Mouse (Mus musculus) cerebellum, postnatal 36 days (tissue): ENCODE data around the gene Rnf126.

Experiments used
- DNase-seq, 2 experiments: peaks; one replicate each; pipeline ENCODE4 v3.0.0; 2021 to 2022; ENCODE audit warnings: mixed read lengths in 2 of 2

Gene Rnf126

DNA sequence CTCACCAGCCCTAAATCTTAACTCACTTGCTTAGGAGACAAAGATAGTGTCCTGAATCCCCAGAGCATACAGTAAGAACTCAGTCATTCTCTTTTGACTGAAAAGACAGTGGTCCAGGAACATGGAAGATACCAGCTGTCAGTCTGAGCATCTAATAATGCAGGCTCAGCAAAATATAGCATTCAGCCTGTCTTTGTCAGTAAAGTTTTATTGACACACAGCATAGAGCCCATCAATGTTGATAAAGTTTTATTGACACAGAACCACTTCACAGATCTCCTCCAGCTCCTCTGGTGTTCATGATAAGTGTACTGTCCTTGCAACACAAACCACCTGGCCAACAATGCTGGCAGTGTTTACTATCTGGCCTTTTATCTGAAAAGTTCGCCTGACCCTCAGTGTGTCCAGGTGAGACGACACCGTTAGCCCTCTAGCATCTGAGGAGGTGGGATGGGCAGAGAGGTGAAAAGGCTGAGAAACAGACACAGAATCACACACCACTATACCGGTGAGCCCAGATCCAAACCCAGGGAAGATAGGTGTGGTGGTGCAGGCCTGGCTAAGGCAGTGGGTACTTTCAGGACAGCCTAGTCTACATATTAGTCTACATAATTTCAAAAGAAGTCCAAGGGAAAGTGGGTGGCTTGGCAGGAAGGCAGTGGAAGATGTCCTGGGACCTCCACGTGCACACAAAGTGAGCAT is 25.7 kb upstream of the Rnf126 start:
- DNase-seq: no peak

DNA sequence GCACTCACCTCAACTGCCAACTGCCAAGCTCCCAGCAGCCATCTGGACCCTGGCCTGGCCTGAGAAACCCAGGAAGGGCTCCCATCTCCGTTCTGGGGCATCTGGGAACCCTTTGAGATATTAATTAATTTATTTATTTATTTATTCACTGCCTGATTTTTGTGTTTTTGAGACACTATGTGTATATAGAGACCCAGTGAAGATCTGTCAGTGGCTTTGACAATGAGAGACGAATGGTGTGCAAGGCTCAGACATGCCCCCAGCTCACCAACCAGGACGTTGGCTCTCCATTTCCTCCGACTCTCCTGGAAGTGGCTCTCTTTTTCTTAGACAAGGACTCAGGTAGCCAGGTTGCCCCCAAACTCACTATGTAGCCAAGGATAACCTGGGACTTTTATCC is 24.1 kb upstream of the Rnf126 start, which contains the start of gene Prss57:
Gene Prss57, minus strand, starts transcription at position 101 of the 400 bp plus-strand sequence.
- no peak for DNase-seq

DNA sequence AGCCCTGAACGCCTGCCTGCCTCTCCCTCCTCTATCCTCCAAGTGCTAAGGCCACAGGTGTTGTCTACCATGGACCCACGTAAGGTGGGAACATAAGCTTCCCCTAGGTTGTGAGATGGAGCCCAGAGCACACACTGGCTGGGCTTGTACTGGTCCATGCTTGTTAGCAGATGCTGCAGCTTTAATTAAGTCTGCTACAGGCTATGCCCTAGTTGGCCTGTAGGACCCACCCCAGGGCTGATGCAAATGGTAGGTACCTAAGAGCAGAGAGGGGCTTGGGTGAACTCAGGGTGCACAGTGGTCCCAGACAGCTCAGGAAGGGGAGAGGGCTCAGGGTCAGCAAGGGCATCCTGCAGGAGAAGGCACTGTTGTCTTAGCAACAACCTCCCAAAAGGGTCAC is 22.8 kb upstream of the Rnf126 start:
- no peak for DNase-seq

DNA sequence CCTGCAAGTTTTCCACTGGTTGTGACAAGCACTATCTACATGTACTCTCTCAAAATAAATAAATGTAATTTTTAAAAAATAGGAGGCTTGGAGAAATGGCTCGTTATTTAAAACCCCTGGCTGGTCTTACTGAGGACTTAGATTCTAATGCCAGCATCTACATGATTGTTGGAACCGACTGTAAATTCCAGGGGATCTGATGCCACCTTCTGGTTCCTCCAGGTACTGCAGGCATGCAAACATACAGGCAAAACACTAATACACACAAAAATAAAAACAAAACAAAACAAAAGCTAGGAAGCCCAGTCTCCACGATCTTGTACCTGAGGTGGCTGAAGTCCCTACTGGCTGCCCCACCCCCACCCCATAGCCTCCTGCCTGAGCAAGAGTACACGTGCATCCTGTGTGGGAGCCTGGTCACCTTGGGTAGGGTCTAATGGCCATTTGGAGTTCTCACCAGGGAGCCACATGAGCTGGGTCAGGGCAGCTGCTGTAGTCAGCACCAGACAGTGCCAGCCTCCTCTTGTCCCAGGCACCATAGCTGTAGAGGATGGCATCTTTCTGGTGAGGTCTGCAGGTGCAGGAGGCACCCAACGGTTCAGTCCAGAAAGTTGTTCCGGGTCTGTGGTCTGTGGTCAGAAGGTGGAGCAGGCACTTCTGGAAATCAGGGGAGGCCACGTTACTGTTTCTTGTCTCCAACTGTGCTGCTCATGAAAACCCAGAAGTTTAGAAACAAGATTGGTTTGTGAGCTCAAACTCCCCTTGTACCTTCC is 21.8 kb upstream of the Rnf126 start:
- DNase-seq: peak; percentile 84 to 91

DNA sequence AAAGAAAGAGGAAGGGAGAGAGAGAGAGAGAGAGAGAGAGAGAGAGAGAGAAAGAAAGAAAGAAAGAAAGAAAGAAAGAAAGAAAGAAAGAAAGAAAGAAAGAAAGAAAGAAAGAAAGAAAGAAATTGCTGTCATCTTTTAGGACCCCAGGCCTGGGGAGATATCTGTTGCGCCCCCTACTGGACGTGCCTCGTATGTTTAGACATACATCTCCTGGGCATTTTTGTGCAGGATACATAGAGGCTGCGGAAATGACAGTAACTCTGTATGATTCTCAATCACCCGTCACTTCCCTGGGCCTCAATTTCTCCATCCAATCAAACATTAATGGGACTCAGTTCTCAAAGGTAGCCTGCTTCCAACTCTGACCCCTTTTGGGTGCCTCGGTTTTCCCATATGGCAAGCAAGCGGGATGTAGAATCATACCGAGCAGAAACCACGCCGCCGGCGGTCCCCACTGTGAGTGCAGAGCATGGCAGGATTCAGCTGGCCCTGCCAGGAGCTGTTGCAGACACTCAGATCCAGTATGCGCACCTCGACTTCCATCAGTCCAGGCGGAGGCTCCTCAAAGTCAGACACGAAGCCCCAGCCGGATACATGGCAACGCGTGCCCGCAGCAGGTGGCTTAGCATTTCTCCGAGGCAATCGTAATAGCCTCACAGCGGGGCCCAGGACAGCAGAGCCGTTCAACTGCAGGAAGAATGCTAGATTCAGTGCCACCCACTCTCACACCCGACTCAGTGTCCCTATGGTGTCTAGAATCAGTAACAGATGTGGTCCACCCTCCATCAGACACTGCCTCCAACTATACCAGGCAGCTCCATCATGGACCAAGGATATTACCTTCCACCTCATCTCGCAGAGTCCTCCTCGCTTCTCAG is 17.4 kb upstream of the Rnf126 start:
- DNase-seq: peak; percentile 49 to 56

DNA sequence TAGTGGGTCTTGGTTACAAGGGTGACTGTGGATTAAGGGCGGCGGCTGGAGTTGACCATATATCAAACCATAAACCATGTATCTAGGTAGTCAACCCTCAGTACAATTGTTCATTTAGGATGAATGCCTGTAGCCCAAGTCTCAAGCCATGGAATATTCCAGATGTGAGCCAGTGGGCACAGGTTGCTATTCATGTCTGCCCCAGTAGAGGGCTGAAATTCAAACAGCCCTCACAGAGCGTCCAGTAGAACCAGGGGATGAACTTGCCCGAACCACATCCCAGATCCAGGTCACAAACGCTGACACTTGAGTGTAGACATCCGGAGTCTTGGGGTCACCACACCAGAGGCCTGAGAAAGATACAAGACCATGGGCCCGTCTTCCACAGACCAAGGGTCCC is 16.3 kb upstream of the Rnf126 start:
- no peak for DNase-seq

DNA sequence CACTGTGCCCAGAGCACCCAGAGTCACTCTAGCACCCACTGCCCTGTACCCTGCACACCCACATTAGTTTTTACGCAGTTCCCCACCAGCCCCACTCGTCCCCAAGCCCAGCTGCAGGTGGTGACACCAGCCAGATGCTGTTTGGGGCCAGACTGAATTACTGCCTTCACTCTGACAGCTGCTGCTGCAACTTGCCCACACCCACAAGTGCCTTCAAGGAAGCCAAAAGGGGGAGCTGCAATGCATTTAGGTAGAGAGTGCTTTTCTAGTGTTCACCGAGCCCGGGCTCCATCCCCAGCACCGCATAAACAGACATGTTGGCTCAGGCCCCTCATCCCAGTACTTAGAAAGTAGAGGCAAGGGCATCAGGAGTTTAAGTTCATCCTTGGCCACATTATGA is 15.2 kb upstream of the Rnf126 start:
- DNase-seq: no peak

DNA sequence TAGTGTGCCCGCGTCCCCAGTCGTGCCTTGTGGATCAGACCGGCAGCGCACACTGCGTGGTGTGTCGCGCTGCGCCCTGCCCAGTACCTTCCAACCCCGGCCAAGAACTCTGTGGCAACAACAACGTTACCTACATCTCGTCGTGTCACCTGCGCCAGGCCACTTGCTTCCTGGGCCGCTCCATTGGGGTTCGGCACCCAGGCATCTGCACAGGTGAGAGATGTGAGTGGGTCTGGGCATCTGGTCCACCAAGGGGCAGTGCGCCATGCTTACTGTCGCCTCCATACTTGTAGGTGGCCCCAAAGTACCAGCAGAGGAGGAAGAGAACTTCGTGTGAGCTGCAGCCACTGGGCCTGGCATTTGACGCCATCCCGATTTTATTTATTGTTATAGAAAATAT is 14.4 kb upstream of the Rnf126 start:
- no peak for DNase-seq

DNA sequence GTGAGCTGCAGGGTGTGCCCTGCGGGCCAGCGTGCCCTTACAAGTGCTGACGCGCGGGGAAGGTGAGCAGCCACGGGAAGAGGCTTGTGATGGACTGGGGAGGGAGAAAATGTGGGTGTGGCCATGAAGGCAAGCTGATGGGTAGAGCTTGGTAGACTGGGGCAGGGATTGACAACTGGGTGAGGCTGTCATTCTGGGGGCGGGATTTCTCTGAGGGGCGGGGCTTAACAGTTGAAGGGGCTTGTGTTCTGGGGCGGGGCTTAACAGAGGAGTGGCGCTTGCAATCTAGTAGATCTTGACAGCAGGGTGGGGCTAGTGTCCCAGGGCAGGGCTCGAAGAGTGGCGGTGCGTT is 13.9 kb upstream of the Rnf126 start:
- no peak for DNase-seq

DNA sequence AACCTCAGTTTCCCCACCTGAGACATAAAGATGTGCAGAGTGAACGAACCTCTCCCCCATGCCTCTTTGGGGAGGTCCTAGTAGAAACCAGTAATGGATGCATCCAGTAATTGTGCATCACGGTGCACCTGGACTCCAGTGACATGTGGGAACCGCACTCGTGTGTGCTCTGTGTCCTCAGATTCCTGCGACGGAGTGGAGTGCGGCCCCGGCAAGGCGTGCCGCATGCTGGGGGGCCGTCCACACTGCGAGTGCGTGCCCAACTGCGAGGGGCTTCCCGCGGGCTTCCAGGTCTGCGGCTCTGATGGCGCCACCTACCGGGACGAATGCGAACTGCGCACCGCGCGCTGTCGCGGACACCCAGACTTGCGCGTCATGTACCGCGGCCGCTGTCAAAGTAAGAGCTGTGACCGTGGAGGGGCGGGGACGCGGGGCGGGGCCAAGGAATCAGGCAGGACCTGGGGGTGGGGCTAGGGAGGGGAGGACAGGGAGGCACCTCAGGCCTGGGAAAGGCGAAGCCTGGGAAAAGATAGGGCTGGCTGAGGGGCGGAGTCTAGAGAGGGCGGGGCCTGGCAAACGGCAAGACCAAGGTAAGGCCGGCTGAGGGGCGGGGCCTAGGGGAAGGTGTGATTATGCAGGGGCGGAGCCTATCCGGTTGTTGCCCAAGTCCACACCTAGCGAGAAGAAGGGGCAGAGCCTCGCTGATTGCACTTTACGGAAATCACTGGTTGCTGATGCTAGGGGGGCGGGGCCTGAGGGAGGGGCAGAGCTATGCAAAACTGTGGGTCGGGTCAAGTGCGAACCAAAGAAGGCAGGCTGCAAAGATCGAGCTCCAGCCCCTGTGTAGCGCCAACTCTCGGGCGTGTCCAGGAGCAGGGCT is 13.3 kb upstream of the Rnf126 start:
- DNase-seq: peak; percentile 96 to 97

DNA sequence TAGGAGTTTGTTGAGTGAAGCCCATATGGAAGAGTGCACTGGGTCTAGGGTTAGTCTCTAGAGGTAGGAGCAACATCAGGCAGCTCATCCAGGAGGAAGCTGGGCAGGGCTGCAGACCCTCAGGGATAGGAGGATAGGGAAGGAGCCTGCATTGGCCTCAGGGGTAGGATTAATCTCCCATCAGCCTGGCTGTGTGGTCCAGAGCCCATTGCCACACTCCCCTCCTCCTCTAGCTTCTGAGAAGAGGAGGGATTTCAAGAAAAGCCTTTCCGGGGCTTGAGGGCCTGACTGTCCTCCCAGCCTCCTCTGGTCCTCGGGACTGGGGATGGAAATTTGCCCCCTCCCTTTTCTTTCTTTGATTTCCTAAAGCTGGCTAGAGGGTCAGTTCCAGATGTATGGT is 12.4 kb upstream of the Rnf126 start:
- DNase-seq: no peak

DNA sequence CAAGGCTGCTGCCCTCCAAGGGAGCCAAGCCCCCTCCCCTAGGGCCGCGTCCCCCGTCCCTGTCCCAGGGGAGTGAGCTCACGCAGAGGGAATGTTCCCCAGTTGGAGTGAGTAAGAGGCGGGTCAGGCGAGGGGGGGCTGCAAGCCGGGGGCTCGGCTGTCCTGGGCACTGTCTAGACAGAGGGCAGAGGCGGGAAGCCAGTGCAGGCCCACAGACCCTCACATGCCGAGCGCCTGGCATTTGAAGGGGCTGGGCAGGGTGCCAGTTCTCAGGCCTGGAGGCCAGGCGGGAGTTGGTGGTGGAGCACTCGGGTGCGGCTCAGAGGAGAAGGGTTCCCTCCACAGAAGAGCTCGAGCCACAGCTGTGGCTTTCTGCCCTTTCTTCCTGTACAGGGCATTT is 11.3 kb upstream of the Rnf126 start:
- DNase-seq: no peak

DNA sequence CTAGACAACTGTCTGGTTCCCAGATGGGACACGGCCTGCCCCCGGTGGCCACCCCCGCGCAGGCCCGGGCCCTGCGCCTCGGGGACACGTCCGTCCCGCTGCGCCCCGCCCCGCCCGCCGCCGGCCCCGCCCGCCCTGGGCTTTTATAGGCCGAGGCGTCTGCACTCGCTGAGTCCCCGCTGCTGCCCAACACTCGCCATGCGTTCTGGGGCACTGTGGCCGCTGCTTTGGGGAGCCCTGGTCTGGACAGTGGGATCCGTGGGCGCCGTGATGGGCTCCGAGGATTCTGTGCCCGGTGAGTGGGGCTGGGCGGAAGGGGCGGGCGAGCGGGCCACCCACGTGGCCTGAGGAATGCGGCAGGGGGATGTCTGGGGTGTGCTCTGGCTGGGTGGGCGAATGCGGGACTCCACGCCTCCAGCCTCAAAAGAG is 10.4 kb upstream of the Rnf126 start, which contains the start of gene Fstl3:
Gene Fstl3, plus strand, starts transcription at position 170 of the 429 bp plus-strand sequence.
- DNase-seq: no peak

DNA sequence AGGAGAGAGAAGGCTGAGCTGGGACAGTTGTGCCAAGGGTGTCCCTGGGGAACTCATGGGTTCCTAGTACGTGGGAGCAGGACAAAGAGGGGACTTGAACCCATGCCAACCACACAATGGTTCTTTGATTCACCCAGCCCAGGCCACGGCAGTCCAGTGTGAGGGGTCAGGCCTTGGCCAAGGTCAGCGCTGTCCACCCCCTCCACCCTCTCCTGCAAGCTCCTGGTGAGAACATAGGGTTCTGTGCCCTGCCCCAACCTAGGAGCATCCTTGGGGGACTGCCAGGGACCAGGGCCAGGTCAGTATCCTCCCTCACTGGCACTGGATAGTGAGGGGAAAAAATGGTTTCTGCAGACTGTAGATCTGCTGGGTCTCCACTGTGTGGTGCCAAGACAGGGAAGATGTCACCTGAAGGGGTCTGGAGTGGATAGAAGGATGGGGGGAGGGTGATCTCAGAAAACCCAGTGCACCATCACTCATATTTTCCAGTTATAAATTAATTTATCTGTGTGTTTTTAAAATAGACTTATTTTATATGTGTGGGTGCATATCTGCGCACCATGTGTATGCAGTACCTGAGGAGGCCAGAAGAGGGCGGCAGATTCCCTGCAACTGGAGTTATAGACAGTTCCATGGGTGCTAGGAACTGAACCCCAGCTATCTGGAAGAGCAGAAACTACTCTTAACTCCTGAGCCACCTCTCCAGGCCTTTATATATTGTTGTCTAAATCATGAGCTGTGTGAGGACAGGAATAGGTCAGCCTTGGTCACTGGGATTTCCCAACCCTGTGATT is 7.9 kb upstream of the Rnf126 start:
- DNase-seq: no peak

DNA sequence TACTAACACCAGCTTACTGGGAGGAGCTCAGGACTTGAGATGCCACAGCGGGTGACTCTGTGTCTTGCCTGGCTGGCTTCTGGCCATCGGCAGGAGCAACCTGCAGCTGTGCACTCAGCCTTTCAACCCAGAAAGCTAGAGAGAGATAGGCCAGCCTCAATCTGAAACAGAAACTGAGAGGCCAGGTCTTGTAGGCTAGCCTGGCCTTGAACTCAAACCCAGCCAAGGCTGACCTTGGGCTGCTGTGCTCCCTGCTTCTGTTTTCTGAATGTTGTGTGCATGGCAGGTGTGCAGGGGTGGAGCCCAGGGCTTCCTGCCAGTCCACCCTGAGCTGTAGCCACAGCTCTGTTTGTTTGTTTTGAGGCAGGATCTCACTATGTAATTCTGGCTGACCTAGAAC is 6.5 kb upstream of the Rnf126 start:
- no peak for DNase-seq

DNA sequence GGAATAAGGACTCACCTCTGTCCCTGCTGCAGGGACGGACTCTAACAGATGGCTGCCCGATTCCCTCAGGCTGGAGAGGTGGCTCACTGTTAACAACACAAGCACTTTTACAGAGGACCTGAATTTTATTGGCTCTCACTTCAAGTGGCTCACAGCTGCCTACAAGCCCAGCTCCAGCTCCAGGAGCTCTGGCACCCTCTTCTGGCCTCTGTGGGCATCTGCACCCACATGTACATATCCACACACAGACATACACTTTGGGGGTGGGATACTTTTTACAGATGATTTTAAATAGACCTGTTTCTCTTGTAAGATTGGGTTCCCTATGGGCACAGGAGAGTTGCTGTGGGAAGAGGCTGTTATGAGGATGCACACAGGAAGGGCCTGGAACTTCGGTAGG is 5.6 kb upstream of the Rnf126 start:
- DNase-seq: no peak

DNA sequence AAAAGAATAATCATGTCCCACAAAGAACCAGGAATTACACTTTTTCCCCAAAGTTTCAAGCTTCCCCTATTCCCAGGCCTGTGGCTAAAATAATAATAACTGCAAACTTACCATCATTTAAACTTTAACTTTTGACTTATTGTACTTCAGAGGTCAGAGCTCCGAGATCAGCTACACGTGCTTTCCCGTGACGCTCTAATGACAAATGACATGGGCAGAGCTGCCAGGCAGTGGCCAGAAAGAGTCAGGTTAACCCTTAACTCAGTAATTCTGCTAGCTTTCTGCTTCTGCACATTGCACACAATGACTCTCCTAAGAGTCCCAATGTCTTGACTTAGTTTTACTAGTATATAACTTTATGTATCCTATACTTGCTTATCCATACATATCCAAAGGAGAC is 2.6 kb upstream of the Rnf126 start:
- DNase-seq: no peak

DNA sequence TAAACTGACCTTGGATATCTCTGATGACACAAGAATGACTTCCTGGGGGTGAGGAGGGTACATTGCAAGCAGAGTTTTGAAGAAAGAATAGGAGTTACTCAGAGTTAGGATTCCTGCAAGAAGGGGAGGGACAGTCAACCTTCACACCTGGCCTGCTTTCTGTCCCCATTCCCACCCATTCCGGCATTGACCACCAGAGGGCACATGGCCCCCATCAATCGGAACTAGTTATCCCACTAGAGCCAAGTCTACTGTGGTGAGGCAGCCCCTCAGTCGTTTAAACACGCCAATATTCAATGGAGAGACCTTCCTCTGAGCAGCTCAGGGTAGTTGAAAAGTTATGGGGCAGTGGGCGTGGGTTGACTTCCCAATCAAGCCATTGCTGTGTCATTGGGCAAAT is 1.6 kb upstream of the Rnf126 start:
- peak; percentile 78 to 80 for DNase-seq

DNA sequence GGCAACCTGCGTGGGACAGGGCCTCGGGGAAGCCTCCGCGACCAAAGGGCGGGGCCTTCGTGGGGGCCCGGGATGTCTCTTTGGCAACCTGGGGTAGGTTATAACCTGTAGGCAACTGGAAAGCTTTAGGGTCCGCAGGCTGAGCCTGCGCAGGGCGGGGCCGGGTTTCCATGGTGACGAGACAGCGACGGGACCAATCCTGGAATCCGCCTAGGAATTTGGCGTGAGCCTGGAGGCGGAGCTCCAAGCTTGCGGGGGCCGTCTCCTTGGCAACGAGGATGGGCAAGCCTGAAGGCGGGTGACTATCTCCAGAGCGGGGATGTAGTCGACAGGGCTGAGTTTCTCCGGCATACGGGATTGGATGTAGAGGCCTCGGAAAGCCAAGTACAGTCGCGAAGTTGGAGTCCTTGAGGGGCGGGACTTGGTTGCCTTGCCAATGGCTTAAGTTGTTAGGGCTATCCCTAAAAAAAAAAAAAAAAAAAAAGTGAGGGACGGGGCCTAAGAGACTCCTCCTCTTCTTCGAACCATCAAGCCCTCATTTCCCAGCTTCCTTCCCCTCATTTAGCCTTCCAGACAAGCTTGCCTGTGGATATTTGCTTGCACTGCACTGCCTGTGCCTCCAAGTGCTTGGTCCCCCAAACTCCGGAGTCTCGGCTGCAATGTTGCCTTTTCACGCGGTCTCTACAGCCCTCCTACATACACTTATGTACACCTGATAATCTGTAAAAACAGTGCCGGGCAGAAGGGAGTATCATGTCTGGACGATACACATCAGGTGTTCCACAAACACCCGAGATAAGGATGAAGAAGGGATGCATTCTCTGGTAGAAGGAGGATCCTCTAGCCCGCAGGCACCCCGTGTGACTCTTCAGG is 856 bp upstream of the Rnf126 start:
- peak; percentile 91 to 94 for DNase-seq

DNA sequence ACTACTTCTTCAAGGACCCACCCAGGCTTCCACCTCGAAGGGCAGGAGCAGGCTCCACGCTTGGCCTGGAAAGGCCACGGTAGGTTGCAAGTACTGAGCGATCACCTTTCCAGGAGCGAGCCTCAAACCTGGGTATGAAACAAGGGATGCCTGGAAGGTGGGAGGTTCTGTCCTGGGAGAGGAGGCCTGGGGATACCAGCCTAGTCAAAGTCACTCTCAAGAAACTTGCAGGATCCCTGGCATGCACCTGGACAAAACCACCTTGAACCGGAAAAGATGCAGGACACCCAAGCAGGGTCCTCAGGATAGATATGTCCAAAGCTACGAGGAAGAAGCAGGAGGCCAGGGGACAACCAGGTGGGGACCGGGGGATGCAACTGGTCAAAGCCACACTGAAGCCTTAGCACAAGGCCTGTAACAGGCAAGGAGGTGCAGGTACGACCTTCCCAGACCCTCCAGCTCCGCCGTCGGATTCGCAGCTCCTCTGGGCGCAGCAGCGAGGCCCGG is 698 bp downstream of the Rnf126 start:
- no peak for DNase-seq
